Mouse (Mus musculus): Measurements from ENCODE around the gene Ppfibp2.

DNA sequence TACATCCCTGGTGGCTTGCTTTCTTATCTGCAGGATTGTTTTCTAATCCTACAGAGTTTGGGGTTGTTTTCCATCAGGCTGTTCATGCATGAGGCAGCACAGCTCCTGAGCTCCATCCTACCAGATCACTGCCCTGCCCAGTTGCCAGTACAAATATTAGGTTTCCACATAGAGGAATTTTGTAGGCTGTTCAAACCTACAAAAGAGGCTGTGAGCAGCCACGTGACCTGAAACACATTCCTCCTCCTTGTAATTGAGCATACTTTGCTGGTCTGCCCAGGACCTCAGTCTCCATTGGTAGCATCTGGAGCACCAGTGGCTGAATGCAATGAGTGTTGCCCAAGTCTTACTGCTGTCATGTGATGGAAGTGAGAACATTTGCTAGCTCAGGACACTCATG lies 104.9 kb downstream of the Ppfibp2 start:
- TF ChIP-seq POLR2A (IDR thresholded peaks at IDR 0.05; ENCODE audit: borderline replicate concordance, extremely low read depth, low read depth, low read length) = no peak
- TF ChIP-seq CTCF (IDR thresholded peaks at IDR 0.05; ENCODE audit: insufficient read depth, low read length) = no peak
